18 mouse cellular contexts compared by ENCODE assay signal in the genomic region with DNA sequence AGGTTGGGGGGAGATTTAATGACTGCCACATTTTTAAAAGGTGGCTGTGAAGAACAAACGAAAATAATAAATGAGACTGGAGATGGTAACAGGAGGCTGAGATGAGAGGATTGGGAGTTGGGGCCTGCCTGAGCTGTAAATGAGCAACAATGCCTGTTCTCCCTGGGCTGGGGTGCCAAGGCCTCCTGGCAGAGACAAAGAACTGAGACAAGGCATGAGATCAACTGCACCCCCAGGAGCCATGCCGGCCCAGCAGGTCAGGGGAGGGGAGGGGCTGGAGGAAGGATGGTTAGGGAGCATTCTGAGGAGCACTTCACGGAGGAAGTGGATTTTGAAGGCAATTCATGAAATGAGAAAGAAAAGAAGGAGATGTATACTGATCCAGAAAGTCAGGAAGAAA. TPM values are rescaled to one million over a fixed set of nuclear protein-coding genes. Genes with fewer than 3 reads are reported as not detected.
DNase-seq lines count a peak whose midpoint lies in the region; ATAC-seq and TF ChIP-seq lines count a peak whose summit lies in the region.
"Had no signal": no experiment of that assay in that cellular context is flagged by ENCODE, and none has a peak within 500 bp of the region (broad histone marks: within the 10 kb centered on the region; RNA-seq: fewer than 3 reads in every experiment).

No protein-coding gene starts in this region.

- no peak for DNase-seq in forebrain, embryonic 14.5 days (ENCODE audit: low spot score)
- no peak for DNase-seq in forebrain, postnatal 0 days
- no peak for DNase-seq in hindbrain, postnatal 0 days (ENCODE audit: low spot score)
- DNase-seq in midbrain, postnatal 0 days (ENCODE audit: low spot score) = no peak
- DNase-seq in heart, embryonic 10.5 days (ENCODE audit: low spot score) = no peak
- DNase-seq: cerebellum, adult 11 months; cerebellum, adult 8-10 months; cerebellum, postnatal 36 days; gastrocnemius, adult 2 months; gastrocnemius, postnatal 25 days; heart, postnatal 36 days had no signal

- WGBS in forebrain, embryonic 14.5 days = 29% methylated on average over 3 of the region's 3 CpGs
- WGBS in forebrain, postnatal 0 days = 23% methylated on average over 3 of the region's 3 CpGs
- WGBS in hindbrain, postnatal 0 days = 29% methylated on average over 3 of the region's 3 CpGs
- WGBS in hindbrain, embryonic 12.5 days = 28% methylated on average over 3 of the region's 3 CpGs
- WGBS in midbrain, embryonic 15.5 days = 21% methylated on average over 3 of the region's 3 CpGs
- WGBS in midbrain, postnatal 0 days = 29% methylated on average over 3 of the region's 3 CpGs
- WGBS in heart, embryonic 10.5 days = 41% methylated on average over 3 of the region's 3 CpGs

- TF ChIP-seq CTCF in forebrain, postnatal 0 days (IDR thresholded peaks at IDR 0.05; ENCODE audit: low read depth) = no peak
- no peak for TF ChIP-seq CTCF in hindbrain, postnatal 0 days (IDR thresholded peaks at IDR 0.05; ENCODE audit: low read depth)
- TF ChIP-seq CTCF in midbrain, postnatal 0 days (IDR thresholded peaks at IDR 0.05) = no peak

- no peak overlapping the region for H3K27ac ChIP-seq in forebrain, embryonic 14.5 days (ENCODE audit: low read depth, low read length)
- H3K27ac ChIP-seq in forebrain, postnatal 0 days (ENCODE audit: low read depth, low read length) = no peak overlapping the region; the same call in 1 of the 2 replicates
- H3K27ac ChIP-seq in hindbrain, postnatal 0 days = no peak overlapping the region; the same call in 1 of the 2 replicates
- H3K27ac ChIP-seq in hindbrain, embryonic 12.5 days = no peak overlapping the region
- 0 out of 2 replicates have a peak overlapping the region, but pooled peaks have one; percentile 14 for H3K27ac ChIP-seq in midbrain, embryonic 15.5 days
- no peak overlapping the region for H3K27ac ChIP-seq in midbrain, postnatal 0 days (ENCODE audit: low read depth, low read length)
- H3K27ac ChIP-seq in heart, embryonic 10.5 days = no peak overlapping the region
- H3K27ac ChIP-seq: embryonic facial prominence, embryonic 13.5 days; forebrain, embryonic 12.5 days; gastrocnemius, adult 2 months; heart, embryonic 13.5 days had no signal

- H3K36me3 ChIP-seq in forebrain, embryonic 14.5 days (ENCODE audit: control insufficient read depth, insufficient read depth, low read length) = no peaks in the 10 kb centered on the region
- H3K36me3 ChIP-seq in forebrain, postnatal 0 days (ENCODE audit: insufficient read depth) = no peaks in the 10 kb centered on the region
- no peaks in the 10 kb centered on the region for H3K36me3 ChIP-seq in hindbrain, postnatal 0 days (ENCODE audit: insufficient read depth, low read length)
- H3K36me3 ChIP-seq in hindbrain, embryonic 12.5 days = no peaks in the 10 kb centered on the region
- no peaks in the 10 kb centered on the region for H3K36me3 ChIP-seq in midbrain, embryonic 15.5 days (replicated peaks)
- H3K36me3 ChIP-seq in midbrain, postnatal 0 days (ENCODE audit: insufficient read depth, low read length) = no peaks in the 10 kb centered on the region
- no peaks in the 10 kb centered on the region for H3K36me3 ChIP-seq in heart, embryonic 10.5 days
- H3K36me3 ChIP-seq: embryonic facial prominence, embryonic 13.5 days; forebrain, embryonic 12.5 days; heart, embryonic 13.5 days had no signal

- 0 out of 2 replicates have a peak, but pooled peaks cover 3% of the 10 kb centered on the region for H3K4me1 ChIP-seq in forebrain, embryonic 14.5 days (ENCODE audit: control insufficient read depth, insufficient read depth, low read length)
- H3K4me1 ChIP-seq in forebrain, postnatal 0 days (ENCODE audit: insufficient read depth) = no peaks in the 10 kb centered on the region
- no peaks in the 10 kb centered on the region for H3K4me1 ChIP-seq in hindbrain, postnatal 0 days (ENCODE audit: insufficient read depth, low read length)
- peaks cover 9% of the 10 kb centered on the region for H3K4me1 ChIP-seq in hindbrain, embryonic 12.5 days
- H3K4me1 ChIP-seq in midbrain, embryonic 15.5 days = peaks cover 9% of the 10 kb centered on the region; the same call in 1 of the 2 replicates
- H3K4me1 ChIP-seq in midbrain, postnatal 0 days (ENCODE audit: insufficient read depth, low read length) = no peaks in the 10 kb centered on the region
- H3K4me1 ChIP-seq in heart, embryonic 10.5 days = peaks cover 12% of the 10 kb centered on the region

- H3K4me2 ChIP-seq in forebrain, embryonic 14.5 days (ENCODE audit: low read length) = no peak overlapping the region
- no peak overlapping the region for H3K4me2 ChIP-seq in forebrain, postnatal 0 days (ENCODE audit: low read depth)
- no peak overlapping the region for H3K4me2 ChIP-seq in hindbrain, postnatal 0 days (ENCODE audit: low read depth, low read length)
- no peak overlapping the region for H3K4me2 ChIP-seq in hindbrain, embryonic 12.5 days (replicated peaks)
- no peak overlapping the region for H3K4me2 ChIP-seq in midbrain, embryonic 15.5 days
- no peak overlapping the region for H3K4me2 ChIP-seq in midbrain, postnatal 0 days (ENCODE audit: low read depth, low read length, poor library complexity, severe bottlenecking)
- H3K4me2 ChIP-seq: embryonic facial prominence, embryonic 13.5 days; forebrain, embryonic 12.5 days; heart, embryonic 13.5 days had no signal

- ATAC-seq in forebrain, embryonic 14.5 days = no peak
- no peak for ATAC-seq in forebrain, postnatal 0 days
- no peak for ATAC-seq in hindbrain, postnatal 0 days
- ATAC-seq in hindbrain, embryonic 12.5 days (ENCODE audit: low FRiP score) = no peak
- no peak for ATAC-seq in midbrain, embryonic 15.5 days (replicated peaks)
- ATAC-seq in midbrain, postnatal 0 days (ENCODE audit: low FRiP score) = no peak

- H3K9me3 ChIP-seq in forebrain, embryonic 14.5 days (replicated peaks; ENCODE audit: control insufficient read depth, low read length) = no peaks in the 10 kb centered on the region
- H3K9me3 ChIP-seq in forebrain, postnatal 0 days (ENCODE audit: low read length) = no peaks in the 10 kb centered on the region
- no peaks in the 10 kb centered on the region for H3K9me3 ChIP-seq in hindbrain, postnatal 0 days (ENCODE audit: low read length)
- no peaks in the 10 kb centered on the region for H3K9me3 ChIP-seq in hindbrain, embryonic 12.5 days (replicated peaks)
- H3K9me3 ChIP-seq in midbrain, embryonic 15.5 days = no peaks in the 10 kb centered on the region
- H3K9me3 ChIP-seq in midbrain, postnatal 0 days (ENCODE audit: low read length) = no peaks in the 10 kb centered on the region
- H3K9me3 ChIP-seq in heart, embryonic 10.5 days = no peaks in the 10 kb centered on the region
- H3K9me3 ChIP-seq: embryonic facial prominence, embryonic 13.5 days; forebrain, embryonic 12.5 days; heart, embryonic 13.5 days had no signal

- H3K9ac ChIP-seq in forebrain, embryonic 14.5 days (ENCODE audit: low read length) = peak overlapping the region; percentile 7; the same call in 1 of the 2 replicates
- H3K9ac ChIP-seq in forebrain, postnatal 0 days = no peak overlapping the region
- peak overlapping the region; percentile 10; the same call in 1 of the 2 replicates for H3K9ac ChIP-seq in hindbrain, postnatal 0 days (replicated peaks; ENCODE audit: low read length)
- no peak overlapping the region for H3K9ac ChIP-seq in hindbrain, embryonic 12.5 days
- H3K9ac ChIP-seq in midbrain, embryonic 15.5 days = no peak overlapping the region
- no peak overlapping the region for H3K9ac ChIP-seq in midbrain, postnatal 0 days (replicated peaks; ENCODE audit: low read length, poor library complexity, severe bottlenecking)
- H3K9ac ChIP-seq: embryonic facial prominence, embryonic 13.5 days; forebrain, embryonic 12.5 days; heart, embryonic 13.5 days had no signal

- H3K4me3 ChIP-seq in forebrain, embryonic 14.5 days (ENCODE audit: low read depth, low read length) = no peak overlapping the region
- no peak overlapping the region for H3K4me3 ChIP-seq in forebrain, postnatal 0 days (ENCODE audit: low read depth, low read length)
- no peak overlapping the region for H3K4me3 ChIP-seq in hindbrain, postnatal 0 days (ENCODE audit: low read length)
- no peak overlapping the region for H3K4me3 ChIP-seq in hindbrain, embryonic 12.5 days
- no peak overlapping the region for H3K4me3 ChIP-seq in midbrain, embryonic 15.5 days
- H3K4me3 ChIP-seq in midbrain, postnatal 0 days (ENCODE audit: low read depth, low read length) = no peak overlapping the region
- H3K4me3 ChIP-seq in heart, embryonic 10.5 days = no peak overlapping the region
- H3K4me3 ChIP-seq: embryonic facial prominence, embryonic 13.5 days; forebrain, embryonic 12.5 days; gastrocnemius, adult 2 months; heart, embryonic 13.5 days had no signal

- no peaks in the 10 kb centered on the region for H3K27me3 ChIP-seq in forebrain, embryonic 14.5 days (replicated peaks; ENCODE audit: control insufficient read depth, insufficient read depth, low read length)
- H3K27me3 ChIP-seq in forebrain, postnatal 0 days (ENCODE audit: insufficient read depth, low read length) = no peaks in the 10 kb centered on the region
- no peaks in the 10 kb centered on the region for H3K27me3 ChIP-seq in hindbrain, postnatal 0 days (ENCODE audit: insufficient read depth, low read length)
- H3K27me3 ChIP-seq in hindbrain, embryonic 12.5 days = no peaks in the 10 kb centered on the region
- H3K27me3 ChIP-seq in midbrain, embryonic 15.5 days (replicated peaks) = no peaks in the 10 kb centered on the region
- no peaks in the 10 kb centered on the region for H3K27me3 ChIP-seq in midbrain, postnatal 0 days (ENCODE audit: insufficient read depth, low read length)
- 0 out of 2 replicates have a peak, but pooled peaks cover 3% of the 10 kb centered on the region for H3K27me3 ChIP-seq in heart, embryonic 10.5 days (ENCODE audit: insufficient read depth, poor library complexity, severe bottlenecking)
- H3K27me3 ChIP-seq: embryonic facial prominence, embryonic 13.5 days; heart, embryonic 13.5 days had no signal

RNA-seq across cellular contexts. Expression of a gene that starts 29.5 kb away (rescaled TPM):
- 4.3 and 5.4 TPM in 2 replicates for polyA plus RNA-seq in forebrain, embryonic 14.5 days (2014; fragmentation: Nextera tagmentation; extraction: Ambion mirVana)
- 25.6 and 31.8 TPM in 2 replicates for total RNA-seq in forebrain, postnatal 0 days (2014; rRNA removed)
- polyA plus RNA-seq in forebrain, postnatal 0 days (2015; fragmentation: Nextera tagmentation; extraction: Ambion mirVana) = 12.2 and 15.3 TPM in 2 replicates
- 28.5 and 30.3 TPM in 2 replicates for total RNA-seq in hindbrain, postnatal 0 days (2014; rRNA removed)
- 13.4 and 14.3 TPM in 2 replicates for polyA plus RNA-seq in hindbrain, postnatal 0 days (2015; fragmentation: Nextera tagmentation; extraction: Ambion mirVana)
- 3.3 and 4.5 TPM in 2 replicates for polyA plus RNA-seq in hindbrain, embryonic 12.5 days (2016; fragmentation: Nextera tagmentation; extraction: Ambion mirVana)
- 14.5 and 16.0 TPM in 2 replicates for polyA plus RNA-seq in midbrain, embryonic 15.5 days (2015; fragmentation: Nextera tagmentation; extraction: Ambion mirVana)
- total RNA-seq in midbrain, postnatal 0 days (2014; rRNA removed) = 33.8 and 42.1 TPM in 2 replicates
- 19.3 and 23.3 TPM in 2 replicates for polyA plus RNA-seq in midbrain, postnatal 0 days (2015; fragmentation: Nextera tagmentation; extraction: Ambion mirVana)
- 0.75 and 1.0 TPM in 2 replicates for polyA plus RNA-seq in heart, embryonic 10.5 days (2016; fragmentation: Nextera tagmentation; extraction: Ambion mirVana)
- total RNA-seq: granulocyte monocyte progenitor cell, adult 5-6 weeks; MEL had no signal

RNA-seq across cellular contexts. Expression of a gene that starts 35.2 kb away (rescaled TPM):
- polyA plus RNA-seq in forebrain, embryonic 14.5 days (2014; fragmentation: Nextera tagmentation; extraction: Ambion mirVana) = 13.7 and 16.3 TPM in 2 replicates
- total RNA-seq in forebrain, postnatal 0 days (2014; rRNA removed) = 41.8 and 52.2 TPM in 2 replicates
- polyA plus RNA-seq in forebrain, postnatal 0 days (2015; fragmentation: Nextera tagmentation; extraction: Ambion mirVana) = 25.9 and 30.4 TPM in 2 replicates
- total RNA-seq in hindbrain, postnatal 0 days (2014; rRNA removed) = 55.0 and 69.3 TPM in 2 replicates
- polyA plus RNA-seq in hindbrain, postnatal 0 days (2015; fragmentation: Nextera tagmentation; extraction: Ambion mirVana) = 38.1 and 44.4 TPM in 2 replicates
- polyA plus RNA-seq in hindbrain, embryonic 12.5 days (2016; fragmentation: Nextera tagmentation; extraction: Ambion mirVana) = 21.9 and 22.9 TPM in 2 replicates
- polyA plus RNA-seq in midbrain, embryonic 15.5 days (2015; fragmentation: Nextera tagmentation; extraction: Ambion mirVana) = 17.3 and 17.4 TPM in 2 replicates
- 50.3 and 61.0 TPM in 2 replicates for total RNA-seq in midbrain, postnatal 0 days (2014; rRNA removed)
- polyA plus RNA-seq in midbrain, postnatal 0 days (2015; fragmentation: Nextera tagmentation; extraction: Ambion mirVana) = 31.1 and 35.3 TPM in 2 replicates
- 20.5 and 23.4 TPM in 2 replicates for polyA plus RNA-seq in heart, embryonic 10.5 days (2016; fragmentation: Nextera tagmentation; extraction: Ambion mirVana)

Comparison
In these comparisons a context has a peak if more than half of its experiments do, and no peak if none do; other contexts are left out.
1. H3K9ac ChIP-seq: peak in forebrain, embryonic 14.5 days (single experiment) and hindbrain, postnatal 0 days (single experiment); none in forebrain, postnatal 0 days (single experiment), hindbrain, embryonic 12.5 days (single experiment), midbrain, embryonic 15.5 days (single experiment) and midbrain, postnatal 0 days (single experiment).